Mouse (Mus musculus) right cerebral cortex, postnatal 36 days (tissue): ENCODE data around the gene Lcn2.

Source experiments
- DNase-seq, 2 experiments: peaks; one replicate each; pipeline ENCODE4 v3.0.0; 2022; ENCODE audit warnings: low spot score in 2 of 2, mixed read lengths in 1 of 2

Gene Lcn2

GRCm38 (mm10) chr2:32344056-32344455 lies 44.0 kb downstream of the Lcn2 start:
- peak in 1 of 2 experiments; percentile 59 for DNase-seq

GRCm38 (mm10) chr2:32343351-32343671 lies 44.7 kb downstream of the Lcn2 start:
- DNase-seq, result no peak

DNA sequence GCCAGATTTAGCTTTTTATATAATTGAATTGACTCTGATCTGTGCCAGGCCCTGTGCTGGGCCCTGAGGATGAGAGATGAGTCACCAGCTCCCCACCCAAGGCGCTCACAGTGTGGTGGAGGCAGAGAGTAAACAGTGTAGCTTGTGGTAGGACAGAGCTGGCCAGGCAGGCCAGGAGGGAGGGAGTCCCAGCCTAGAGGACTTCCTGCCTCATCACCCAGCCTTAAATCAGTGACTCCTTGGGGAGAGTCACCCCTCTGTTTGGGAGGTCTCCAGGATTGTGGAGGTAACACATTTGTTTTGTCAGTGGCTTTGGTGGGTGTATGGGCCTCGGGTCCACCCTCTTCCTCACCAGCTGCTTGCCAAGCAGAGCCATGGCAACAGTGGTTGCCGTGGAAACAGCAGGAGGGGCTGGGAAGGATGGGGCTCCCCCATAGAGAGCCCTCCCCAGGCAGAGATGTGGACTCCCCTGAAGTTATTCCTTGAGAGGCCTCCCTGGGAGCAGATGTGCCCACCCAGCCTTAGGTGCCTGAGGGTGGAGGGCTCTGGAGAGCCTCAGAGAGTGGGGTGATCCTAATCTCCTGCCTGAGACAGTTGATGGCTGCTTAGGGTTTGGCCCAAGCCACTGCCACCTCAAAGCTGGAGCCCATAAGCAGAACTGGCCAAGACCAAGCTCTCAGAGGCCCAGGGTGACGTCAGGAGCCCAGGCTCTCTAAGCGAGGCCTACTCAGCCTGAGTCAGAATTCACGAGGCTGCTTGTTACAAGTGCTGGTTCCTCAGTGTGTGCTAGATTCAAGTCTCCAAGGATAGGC lies 45.3 kb downstream of the Lcn2 start:
- peak; percentile 79 to 83 for DNase-seq

DNA sequence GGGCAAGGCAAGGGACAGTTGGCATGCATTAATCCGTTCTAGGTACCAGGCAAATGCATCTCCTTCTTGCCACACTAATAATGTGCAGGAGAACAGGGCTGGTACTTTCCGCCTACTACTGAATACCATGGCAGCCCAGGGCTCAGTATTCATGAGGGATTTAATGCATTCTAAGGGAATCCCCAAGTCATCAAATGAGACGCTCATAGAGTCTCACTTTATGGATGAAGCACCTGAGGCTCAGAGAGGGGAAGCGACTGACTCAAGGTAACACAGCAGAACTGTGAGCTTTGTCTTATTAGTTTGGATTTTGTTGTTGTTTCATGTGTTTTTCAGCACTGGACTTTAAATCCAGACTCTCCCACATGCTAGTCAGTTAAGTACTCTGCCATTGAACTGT lies 46.0 kb downstream of the Lcn2 start:
- DNase-seq, result no peak

DNA sequence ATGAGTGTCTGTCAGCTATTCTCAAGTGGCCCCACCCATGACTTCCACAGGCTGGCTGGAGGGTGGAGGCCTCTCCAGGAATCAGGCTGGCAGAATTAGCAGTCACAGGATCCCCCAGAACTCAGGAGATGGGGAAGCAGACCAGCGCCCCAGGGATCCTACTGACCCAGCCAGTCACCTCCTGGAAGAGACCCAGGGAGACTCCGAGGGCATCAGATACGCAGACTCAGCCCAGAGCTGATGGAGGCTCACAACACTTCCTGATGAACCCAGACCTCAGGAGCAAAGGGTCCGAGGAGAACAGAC lies 46.5 kb downstream of the Lcn2 start:
- DNase-seq, result no peak

DNA sequence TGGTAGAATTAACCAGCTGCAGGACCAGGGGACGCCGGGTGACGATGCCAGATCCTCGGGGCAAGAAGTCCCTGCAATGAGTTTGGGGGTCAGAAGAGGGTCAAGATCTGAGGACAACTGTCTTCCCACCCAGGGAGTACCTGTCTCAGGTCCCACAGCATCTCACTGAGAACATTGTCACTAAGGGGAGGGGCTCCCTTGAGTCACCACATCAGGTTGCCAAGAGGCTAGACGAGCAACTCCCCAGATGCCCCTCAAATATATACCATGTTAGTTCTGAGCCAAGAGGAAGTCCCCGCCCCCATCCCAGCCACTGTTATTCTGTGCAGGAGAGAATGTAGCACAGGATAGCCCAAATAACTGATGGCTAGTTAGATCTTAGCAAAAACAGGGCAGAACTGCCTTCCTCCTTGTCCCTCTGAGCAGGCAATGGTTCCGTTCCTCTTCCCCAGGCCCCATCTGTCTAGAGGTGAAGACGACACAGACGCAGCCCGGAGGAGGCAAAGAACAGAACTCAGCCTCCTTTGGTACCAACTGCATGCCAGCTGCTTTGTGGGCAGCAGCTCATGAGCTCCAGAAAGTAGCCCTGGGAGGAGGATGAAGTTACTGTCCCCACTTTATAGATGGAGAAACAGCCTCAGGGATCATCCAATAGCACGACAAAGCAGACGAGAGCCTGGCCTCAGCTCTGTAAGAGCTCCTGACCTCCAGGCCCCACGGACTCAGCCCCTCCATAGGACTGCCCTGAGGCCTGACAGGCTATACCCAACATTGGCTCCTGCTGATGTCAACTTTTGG lies 47.0 kb downstream of the Lcn2 start:
- peak in 1 of 2 experiments; percentile 78 for DNase-seq

DNA sequence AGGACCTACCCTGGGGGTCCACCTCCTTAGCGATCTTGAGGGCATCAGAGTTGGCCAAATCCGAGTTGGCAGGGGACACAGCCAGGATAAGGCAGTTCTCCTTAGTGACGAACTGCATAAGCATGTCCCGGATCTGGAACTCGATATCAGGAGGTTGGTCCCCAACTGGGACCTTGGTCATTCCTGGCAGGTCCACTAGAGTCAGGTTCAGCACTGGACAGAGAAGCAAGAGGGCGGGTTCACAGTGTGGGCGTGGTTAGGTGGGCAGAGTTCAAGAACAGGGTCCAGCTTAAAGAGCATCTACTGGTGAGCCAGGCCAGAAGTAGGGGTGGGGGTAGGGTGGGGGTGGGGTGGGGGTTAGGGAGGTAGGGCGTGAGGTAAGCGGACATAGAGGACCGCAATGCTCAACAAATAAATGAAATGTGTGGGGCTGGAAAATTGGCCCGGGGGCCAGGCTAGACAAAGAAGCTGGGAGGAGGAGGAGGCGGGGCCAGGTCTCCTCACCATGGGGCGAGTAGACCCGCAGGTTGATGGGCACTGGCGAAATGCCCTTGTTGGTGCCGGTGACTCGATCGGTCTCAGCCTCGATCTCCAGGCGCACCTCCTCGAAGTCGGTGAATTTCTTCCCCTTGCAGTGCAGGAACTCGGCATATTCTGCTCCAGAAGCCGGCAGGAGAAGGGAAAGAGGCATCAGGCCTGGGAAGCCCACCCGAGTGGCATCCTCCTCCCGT lies 48.0 kb downstream of the Lcn2 start:
- DNase-seq, result no peak

GRCm38 (mm10) chr2:32335888-32336287 lies 52.2 kb downstream of the Lcn2 start:
- DNase-seq, result no peak
